ENCODE assay signal across 7 mouse cellular contexts in the genomic region with DNA sequence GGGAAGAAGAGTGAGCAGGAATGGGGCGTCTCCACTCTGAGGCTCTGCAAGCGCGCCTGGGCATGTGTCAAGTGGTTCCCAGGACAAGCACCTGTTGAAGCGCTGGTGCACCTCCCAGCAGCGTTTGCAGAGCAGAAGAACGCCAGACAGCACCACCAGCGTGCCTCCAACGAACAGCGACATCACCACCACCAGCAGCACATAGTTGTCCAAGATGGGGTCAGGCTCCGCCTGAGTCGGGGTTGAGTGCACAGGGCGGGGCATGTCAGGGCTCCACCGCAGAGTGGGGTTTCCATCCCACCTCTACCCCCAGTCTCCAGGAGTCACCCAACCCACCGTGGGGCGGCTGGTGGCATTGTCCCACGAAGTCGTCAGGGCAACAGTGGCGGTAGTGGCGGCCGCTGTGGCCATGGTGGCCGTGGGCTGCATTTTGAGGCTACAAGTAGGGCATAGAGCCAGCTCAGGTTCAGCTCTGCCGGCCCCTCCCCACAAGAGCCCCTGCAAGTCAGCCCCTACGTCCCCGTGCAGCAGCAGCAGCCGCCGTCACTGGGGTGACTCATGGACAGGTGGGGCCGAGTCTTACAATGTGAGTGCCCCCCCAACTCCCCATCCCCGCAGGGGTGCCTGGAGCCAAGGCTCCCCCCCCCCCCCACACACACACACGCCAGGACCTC. TPM values are rescaled to one million over a fixed set of nuclear protein-coding genes. Genes with fewer than 3 reads are reported as not detected.
A peak's percentile ranks its signal among the peaks of the same experiment; 100 is the strongest.
DNase-seq lines count a peak whose midpoint lies in the region; ATAC-seq and TF ChIP-seq lines count a peak whose summit lies in the region.

No protein-coding gene starts in this region.

- H3K36me3 ChIP-seq in forebrain, embryonic 10.5 days (replicated peaks): peaks cover 46% of the 10 kb centered on the region
- no peaks in the 10 kb centered on the region for H3K36me3 ChIP-seq in limb, embryonic 11.5 days (ENCODE audit: control insufficient read depth, insufficient read depth, low read length)
- H3K36me3 ChIP-seq in midbrain, embryonic 15.5 days (replicated peaks): peaks cover 35% of the 10 kb centered on the region

- H3K4me1 ChIP-seq in forebrain, embryonic 10.5 days: peaks cover 70% of the 10 kb centered on the region
- H3K4me1 ChIP-seq in limb, embryonic 11.5 days (ENCODE audit: control insufficient read depth, insufficient read depth, low read length): peaks cover 22% of the 10 kb centered on the region
- H3K4me1 ChIP-seq in midbrain, embryonic 15.5 days: peaks cover 49% of the 10 kb centered on the region

- ATAC-seq in limb, embryonic 11.5 days (ENCODE audit: insufficient number of reproducible peaks, low FRiP score, low TSS enrichment, low read depth): no peak
- peak; percentile 7; the same call in 1 of the 2 replicates for ATAC-seq in midbrain, embryonic 15.5 days (replicated peaks)

- no peak for TF ChIP-seq POLR2A in brain, embryonic 14.5 days (IDR thresholded peaks at IDR 0.05; ENCODE audit: borderline replicate concordance, extremely low read depth, insufficient read depth, insufficient read length, poor library complexity, severe bottlenecking)

- no peak for TF ChIP-seq CTCF in brain, embryonic 14.5 days (IDR thresholded peaks at IDR 0.05; ENCODE audit: borderline replicate concordance, extremely low read depth, insufficient read depth, insufficient read length)

- H3K27me3 ChIP-seq in forebrain, embryonic 10.5 days (ENCODE audit: poor library complexity, severe bottlenecking): peaks cover 76% of the 10 kb centered on the region
- peaks cover 28% of the 10 kb centered on the region for H3K27me3 ChIP-seq in limb, embryonic 11.5 days (ENCODE audit: control insufficient read depth, insufficient read depth, low read length)
- no peaks in the 10 kb centered on the region for H3K27me3 ChIP-seq in midbrain, embryonic 15.5 days (replicated peaks)

- peak overlapping the region; percentile 67 for H3K4me3 ChIP-seq in forebrain, embryonic 10.5 days
- peak overlapping the region; percentile 20; the same call in 1 of the 2 replicates for H3K4me3 ChIP-seq in limb, embryonic 11.5 days (ENCODE audit: low read depth, low read length)
- peak overlapping the region; percentile 79 for H3K4me3 ChIP-seq in midbrain, embryonic 15.5 days

- H3K27ac ChIP-seq in forebrain, embryonic 10.5 days: peak overlapping the region; percentile 91
- H3K27ac ChIP-seq in limb, embryonic 11.5 days (replicated peaks; ENCODE audit: low read depth, low read length): no peak overlapping the region
- peak overlapping the region; percentile 96 for H3K27ac ChIP-seq in midbrain, embryonic 15.5 days

- 0 out of 2 replicates have a peak overlapping the region, but pooled peaks have one; percentile 43 for H3K9ac ChIP-seq in limb, embryonic 11.5 days (ENCODE audit: low read length)
- peak overlapping the region; percentile 97 for H3K9ac ChIP-seq in midbrain, embryonic 15.5 days

- peak overlapping the region; percentile 97 for H3K4me2 ChIP-seq in limb, embryonic 11.5 days (ENCODE audit: low read depth, severe bottlenecking)
- peak overlapping the region; percentile 94 for H3K4me2 ChIP-seq in midbrain, embryonic 15.5 days

- DNase-seq in layer of hippocampus, adult 9-11 months: peak; percentile 73
- DNase-seq in layer of hippocampus, adult 11-12 months (ENCODE audit: low spot score): no peak
- DNase-seq in brain, embryonic 14.5 days (ENCODE audit: low read depth): peak; percentile 79
- peak; percentile 51 for DNase-seq in forebrain, embryonic 10.5 days (ENCODE audit: extremely low spot score, low spot score)
- DNase-seq in limb, embryonic 11.5 days (ENCODE audit: low spot score): no peak
- no peak for DNase-seq in yolk sac, embryonic 10.5 days (ENCODE audit: low spot score)

- WGBS in forebrain, embryonic 10.5 days: 3% methylated on average over 29 of the region's 29 CpGs
- WGBS in limb, embryonic 11.5 days: 2% methylated on average over 24 of the region's 29 CpGs
- 2% methylated on average over 28 of the region's 29 CpGs for WGBS in midbrain, embryonic 15.5 days

- no peaks in the 10 kb centered on the region for H3K9me3 ChIP-seq in forebrain, embryonic 10.5 days
- H3K9me3 ChIP-seq in limb, embryonic 11.5 days (ENCODE audit: control insufficient read depth, low read length): no peaks in the 10 kb centered on the region
- no peaks in the 10 kb centered on the region for H3K9me3 ChIP-seq in midbrain, embryonic 15.5 days

RNA-seq across cellular contexts. Expression of gene Atp5d, which starts 1.3 kb away (rescaled TPM):
- polyA plus RNA-seq in brain, embryonic 14.5 days (2012; rRNA removed): 445 and 501 TPM in 2 replicates
- 495 and 498 TPM in 2 replicates for polyA plus RNA-seq in forebrain, embryonic 10.5 days (2016; fragmentation: Nextera tagmentation; extraction: Ambion mirVana)
- polyA plus RNA-seq in limb, embryonic 11.5 days (2014; fragmentation: Nextera tagmentation; extraction: Ambion mirVana): 416 and 426 TPM in 2 replicates
- 444 and 468 TPM in 2 replicates for polyA plus RNA-seq in midbrain, embryonic 15.5 days (2015; fragmentation: Nextera tagmentation; extraction: Ambion mirVana)

RNA-seq across cellular contexts. Expression of gene Cbarp, which starts 3.5 kb away (rescaled TPM):
- 152 and 242 TPM in 2 replicates for polyA plus RNA-seq in brain, embryonic 14.5 days (2012; rRNA removed)
- polyA plus RNA-seq in forebrain, embryonic 10.5 days (2016; fragmentation: Nextera tagmentation; extraction: Ambion mirVana): 6.8 and 7.3 TPM in 2 replicates
- 4.7 and 6.5 TPM in 2 replicates for polyA plus RNA-seq in limb, embryonic 11.5 days (2014; fragmentation: Nextera tagmentation; extraction: Ambion mirVana)
- 65.7 and 66.9 TPM in 2 replicates for polyA plus RNA-seq in midbrain, embryonic 15.5 days (2015; fragmentation: Nextera tagmentation; extraction: Ambion mirVana)

RNA-seq across cellular contexts. Expression of gene Midn, which starts 11.0 kb away (rescaled TPM):
- 177 and 213 TPM in 2 replicates for polyA plus RNA-seq in brain, embryonic 14.5 days (2012; rRNA removed)
- 19.1 and 19.8 TPM in 2 replicates for polyA plus RNA-seq in forebrain, embryonic 10.5 days (2016; fragmentation: Nextera tagmentation; extraction: Ambion mirVana)
- 59.3 and 60.9 TPM in 2 replicates for polyA plus RNA-seq in limb, embryonic 11.5 days (2014; fragmentation: Nextera tagmentation; extraction: Ambion mirVana)
- polyA plus RNA-seq in midbrain, embryonic 15.5 days (2015; fragmentation: Nextera tagmentation; extraction: Ambion mirVana): 29.5 and 29.9 TPM in 2 replicates

RNA-seq across cellular contexts. Expression of gene Stk11, which starts 21.5 kb away (rescaled TPM):
- 112 and 127 TPM in 2 replicates for polyA plus RNA-seq in brain, embryonic 14.5 days (2012; rRNA removed)
- polyA plus RNA-seq in forebrain, embryonic 10.5 days (2016; fragmentation: Nextera tagmentation; extraction: Ambion mirVana): 14.4 and 18.1 TPM in 2 replicates
- 23.6 and 27.1 TPM in 2 replicates for polyA plus RNA-seq in limb, embryonic 11.5 days (2014; fragmentation: Nextera tagmentation; extraction: Ambion mirVana)
- polyA plus RNA-seq in midbrain, embryonic 15.5 days (2015; fragmentation: Nextera tagmentation; extraction: Ambion mirVana): 19.6 and 20.5 TPM in 2 replicates

RNA-seq across cellular contexts. Expression of gene Cirbp, which starts 28.7 kb away (rescaled TPM):
- polyA plus RNA-seq in brain, embryonic 14.5 days (2012; rRNA removed): 381 and 490 TPM in 2 replicates
- 90.9 and 116 TPM in 2 replicates for polyA plus RNA-seq in forebrain, embryonic 10.5 days (2016; fragmentation: Nextera tagmentation; extraction: Ambion mirVana)
- polyA plus RNA-seq in limb, embryonic 11.5 days (2014; fragmentation: Nextera tagmentation; extraction: Ambion mirVana): 67.9 and 68.1 TPM in 2 replicates
- 364 and 392 TPM in 2 replicates for polyA plus RNA-seq in midbrain, embryonic 15.5 days (2015; fragmentation: Nextera tagmentation; extraction: Ambion mirVana)

Comparison
In these comparisons a context has a peak if more than half of its experiments do, and no peak if none do; other contexts are left out.
1. DNase-seq: peak in layer of hippocampus, adult 9-11 months (single experiment), brain, embryonic 14.5 days (single experiment) and forebrain, embryonic 10.5 days (single experiment); none in layer of hippocampus, adult 11-12 months (single experiment), limb, embryonic 11.5 days (single experiment) and yolk sac, embryonic 10.5 days (single experiment).
2. H3K4me3 ChIP-seq: peak in every context shown above with its lines; median percentile 79 in midbrain, embryonic 15.5 days; 67 in forebrain, embryonic 10.5 days; 20 in limb, embryonic 11.5 days.